Mouse (Mus musculus) telencephalon, adult 2 months (tissue): ENCODE data around the gene Tas2r119.

Source experiments
- DNase-seq: peaks from one replicate; pipeline ENCODE4 v3.0.0-alpha.2; 2011; ENCODE audit warnings: low read depth, low spot score

The Tas2r119 gene

GRCm38 (mm10) chr15:32225394-32225793, 48.3 kb downstream of the Tas2r119 start:
- no peak for DNase-seq

GRCm38 (mm10) chr15:32226381-32226780, 49.3 kb downstream of the Tas2r119 start:
- DNase-seq, result no peak

- no peak for DNase-seq
These were observed 49.9 kb downstream of the Tas2r119 start for GRCm38 (mm10) chr15:32226888-32227395.
